Mouse (Mus musculus): Measurements from ENCODE around the gene Cacna2d3. TPM values are rescaled to one million over a fixed set of nuclear protein-coding genes. Genes with fewer than 3 reads are reported as not detected.

Gene Cacna2d3
- polyA plus RNA-seq, 1 experiment from 2014 or later, result 0.99 TPM

GRCm38 (mm10) chr14:29073747-29074146, 647.9 kb downstream of the Cacna2d3 start:
- no peak overlapping the region for H3K4me2 ChIP-seq (replicated peaks; ENCODE audit: low read depth)
- no peaks in the 10 kb centered on the region for H3K36me3 ChIP-seq (ENCODE audit: control insufficient read depth, insufficient read depth)
- H3K4me3 ChIP-seq (ENCODE audit: low read depth, low read length), result no peak overlapping the region
- TF ChIP-seq CTCF (IDR thresholded peaks at IDR 0.05; ENCODE audit: low read depth), result peak; percentile 49
- WGBS, result 58% methylated on average over 4 of the region's 4 CpGs
- no peaks in the 10 kb centered on the region for H3K4me1 ChIP-seq (replicated peaks; ENCODE audit: control insufficient read depth, insufficient read depth, low read length)
- H3K9me3 ChIP-seq (ENCODE audit: control insufficient read depth), result no peaks in the 10 kb centered on the region
- no peak overlapping the region for H3K27ac ChIP-seq (ENCODE audit: low read depth, low read length)
- no peak overlapping the region for H3K9ac ChIP-seq (ENCODE audit: low read depth, low read length)
- H3K27me3 ChIP-seq (replicated peaks; ENCODE audit: control insufficient read depth, insufficient read depth, low read length), result no peaks in the 10 kb centered on the region
- ATAC-seq, result no peak

- Histone ChIP-seq H3K27ac (ENCODE audit: low read depth, low read length) (no peak overlapping the region), H3K4me2 (replicated peaks; ENCODE audit: low read depth) (no peak overlapping the region), H3K9ac (ENCODE audit: low read depth, low read length) (no peak overlapping the region), H3K4me1 (replicated peaks; ENCODE audit: control insufficient read depth, insufficient read depth, low read length) (no peaks in the 10 kb centered on the region), H3K36me3 (ENCODE audit: control insufficient read depth, insufficient read depth) (no peaks in the 10 kb centered on the region), H3K4me3 (ENCODE audit: low read depth, low read length) (no peak overlapping the region), H3K9me3 (ENCODE audit: control insufficient read depth) (no peaks in the 10 kb centered on the region), H3K27me3 (replicated peaks; ENCODE audit: control insufficient read depth, insufficient read depth, low read length) (no peaks in the 10 kb centered on the region)
- ATAC-seq, result no peak
- WGBS, result 73% methylated on average over 2 of the region's 2 CpGs
- TF ChIP-seq CTCF (IDR thresholded peaks at IDR 0.05; ENCODE audit: low read depth), result no peak
These were observed 659.0 kb downstream of the Cacna2d3 start for GRCm38 (mm10) chr14:29062676-29063075.

- no peaks in the 10 kb centered on the region for H3K9me3 ChIP-seq (ENCODE audit: control insufficient read depth)
- H3K9ac ChIP-seq (ENCODE audit: low read depth, low read length), result no peak overlapping the region
- H3K4me1 ChIP-seq (replicated peaks; ENCODE audit: control insufficient read depth, insufficient read depth, low read length), result no peaks in the 10 kb centered on the region
- 87% methylated on average over 1 of the region's 1 CpGs for WGBS
- no peak for ATAC-seq
- no peak overlapping the region for H3K4me3 ChIP-seq (ENCODE audit: low read depth, low read length)
- no peak overlapping the region for H3K4me2 ChIP-seq (replicated peaks; ENCODE audit: low read depth)
- no peaks in the 10 kb centered on the region for H3K27me3 ChIP-seq (replicated peaks; ENCODE audit: control insufficient read depth, insufficient read depth, low read length)
- TF ChIP-seq CTCF (IDR thresholded peaks at IDR 0.05; ENCODE audit: low read depth), result no peak
- H3K36me3 ChIP-seq (ENCODE audit: control insufficient read depth, insufficient read depth), result no peaks in the 10 kb centered on the region
- H3K27ac ChIP-seq (ENCODE audit: low read depth, low read length), result no peak overlapping the region
These were observed 660.2 kb downstream of the Cacna2d3 start for GRCm38 (mm10) chr14:29061491-29061890.

- Histone ChIP-seq H3K4me1 (replicated peaks; ENCODE audit: control insufficient read depth, insufficient read depth, low read length) (no peaks in the 10 kb centered on the region), H3K9me3 (ENCODE audit: control insufficient read depth) (no peaks in the 10 kb centered on the region), H3K36me3 (ENCODE audit: control insufficient read depth, insufficient read depth) (no peaks in the 10 kb centered on the region), H3K27me3 (replicated peaks; ENCODE audit: control insufficient read depth, insufficient read depth, low read length) (no peaks in the 10 kb centered on the region), H3K4me2 (replicated peaks; ENCODE audit: low read depth) (no peak overlapping the region), H3K4me3 (ENCODE audit: low read depth, low read length) (no peak overlapping the region), H3K9ac (ENCODE audit: low read depth, low read length) (no peak overlapping the region), H3K27ac (ENCODE audit: low read depth, low read length) (no peak overlapping the region)
- no peak for ATAC-seq
- no peak for TF ChIP-seq CTCF (IDR thresholded peaks at IDR 0.05; ENCODE audit: low read depth)
These were observed 661.0 kb downstream of the Cacna2d3 start for GRCm38 (mm10) chr14:29060679-29061078.

- no peaks in the 10 kb centered on the region for H3K9me3 ChIP-seq (ENCODE audit: control insufficient read depth)
These were observed 669.5 kb downstream of the Cacna2d3 start for GRCm38 (mm10) chr14:29051951-29052835.

GRCm38 (mm10) chr14:29042355-29042754, 679.3 kb downstream of the Cacna2d3 start:
- Histone ChIP-seq H3K9ac (ENCODE audit: low read depth, low read length) (no peak overlapping the region), H3K27me3 (replicated peaks; ENCODE audit: control insufficient read depth, insufficient read depth, low read length) (no peaks in the 10 kb centered on the region), H3K36me3 (ENCODE audit: control insufficient read depth, insufficient read depth) (no peaks in the 10 kb centered on the region), H3K27ac (ENCODE audit: low read depth, low read length) (no peak overlapping the region), H3K4me2 (replicated peaks; ENCODE audit: low read depth) (no peak overlapping the region), H3K4me3 (ENCODE audit: low read depth, low read length) (no peak overlapping the region), H3K4me1 (replicated peaks; ENCODE audit: control insufficient read depth, insufficient read depth, low read length) (no peaks in the 10 kb centered on the region), H3K9me3 (ENCODE audit: control insufficient read depth) (no peaks in the 10 kb centered on the region)
- ATAC-seq, result no peak
- TF ChIP-seq CTCF (IDR thresholded peaks at IDR 0.05; ENCODE audit: low read depth), result no peak
- WGBS, result 71% methylated on average over 1 of the region's 1 CpGs

More at GRCm38 (mm10) chr14:29051951-29052835, 669.5 kb downstream of the Cacna2d3 start:
- H3K27ac ChIP-seq (ENCODE audit: low read depth, low read length), result no peak overlapping the region
- 50% methylated on average over 16 of the region's 16 CpGs for WGBS
- no peaks in the 10 kb centered on the region for H3K36me3 ChIP-seq (ENCODE audit: control insufficient read depth, insufficient read depth)
- no peaks in the 10 kb centered on the region for H3K27me3 ChIP-seq (replicated peaks; ENCODE audit: control insufficient read depth, insufficient read depth, low read length)
- no peak overlapping the region for H3K4me2 ChIP-seq (replicated peaks; ENCODE audit: low read depth)
- H3K9ac ChIP-seq (ENCODE audit: low read depth, low read length), result no peak overlapping the region
- no peak overlapping the region for H3K4me3 ChIP-seq (ENCODE audit: low read depth, low read length)
- no peaks in the 10 kb centered on the region for H3K4me1 ChIP-seq (replicated peaks; ENCODE audit: control insufficient read depth, insufficient read depth, low read length)
- TF ChIP-seq CTCF (IDR thresholded peaks at IDR 0.05; ENCODE audit: low read depth), result no peak
- no peak for ATAC-seq
